Mouse (Mus musculus) ES-E14 (cell line): Measurements from ENCODE around the gene Cd52.

Experiments
- HCFC1 ChIP-seq: IDR thresholded peaks from 2 replicates; pipeline ENCODE4 v1.6.1; 2012; ENCODE audit warnings: low read length, inconsistent platforms, borderline replicate concordance; ENCODE audit not compliant: insufficient read depth
- MAFK ChIP-seq: IDR thresholded peaks from 2 replicates; pipeline ENCODE4 v1.6.1; 2014; ENCODE audit warnings: mild to moderate bottlenecking, low read depth, low read length, inconsistent platforms; ENCODE audit not compliant: insufficient read depth
- ZNF384 ChIP-seq: IDR thresholded peaks from 2 replicates; pipeline ENCODE4 v1.6.1; 2012; ENCODE audit warnings: low read depth, low read length, inconsistent platforms

- TF ChIP-seq HCFC1 (peak; percentile 88), ZNF384 (no peak), MAFK (no peak)
These were observed 7.3 kb upstream of the Cd52 start, which contains the start of gene Ubxn11 for GRCm38 (mm10) chr4:134101979-134102741.
